Comparison of ENCODE assay signal across 16 mouse cellular contexts in the genomic region with DNA sequence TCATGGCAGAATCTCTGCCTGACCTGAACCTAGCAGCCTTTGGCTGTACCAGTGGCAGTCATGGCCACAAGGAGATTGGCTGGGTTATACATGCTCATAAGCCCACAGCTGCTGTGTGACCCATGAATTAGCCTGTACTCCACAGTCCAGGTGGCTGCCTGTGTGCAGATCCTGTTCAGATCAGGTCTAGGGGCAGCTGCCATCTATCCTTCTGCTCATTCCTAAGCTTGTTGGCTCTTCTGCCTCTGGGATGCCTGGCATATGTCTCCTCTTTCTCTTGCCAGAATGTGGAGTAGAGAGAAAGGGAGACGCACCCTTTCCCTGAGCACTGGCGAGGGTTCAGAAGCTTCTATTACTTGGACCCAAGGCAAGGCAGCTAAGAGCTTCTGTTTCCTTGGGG.
A peak's percentile ranks its signal among the peaks of the same experiment; 100 is the strongest.
DNase-seq lines count a peak whose midpoint lies in the region; ATAC-seq and TF ChIP-seq lines count a peak whose summit lies in the region.
"Had no signal": no experiment of that assay in that cellular context is flagged by ENCODE, and none has a peak within 500 bp of the region (broad histone marks: within the 10 kb centered on the region; RNA-seq: fewer than 3 reads in every experiment).

No protein-coding gene starts in this region.

- peak; percentile 38; the same call in 1 of the 2 replicates for ATAC-seq in forebrain, embryonic 13.5 days
- no peak for ATAC-seq in forebrain, embryonic 11.5 days (replicated peaks; ENCODE audit: low FRiP score)
- ATAC-seq: intestine, postnatal 0 days had no signal

- TF ChIP-seq CTCF in layer of hippocampus, adult 2 months (conservative IDR thresholded peaks at IDR 0.05), result no peak

- H3K4me3 ChIP-seq in forebrain, embryonic 13.5 days, result no peak overlapping the region
- H3K4me3 ChIP-seq in forebrain, embryonic 11.5 days (ENCODE audit: low read depth, low read length), result no peak overlapping the region
- no peak overlapping the region for H3K4me3 ChIP-seq in layer of hippocampus, adult 2 months
- H3K4me3 ChIP-seq: embryonic facial prominence, embryonic 15.5 days; limb, embryonic 15.5 days; midbrain, embryonic 12.5 days had no signal

- no peaks in the 10 kb centered on the region for H3K36me3 ChIP-seq in forebrain, embryonic 13.5 days (ENCODE audit: poor library complexity, severe bottlenecking)
- no peaks in the 10 kb centered on the region for H3K36me3 ChIP-seq in forebrain, embryonic 11.5 days (ENCODE audit: control insufficient read depth, insufficient read depth, low read length)
- H3K36me3 ChIP-seq: embryonic facial prominence, embryonic 15.5 days; limb, embryonic 15.5 days; midbrain, embryonic 12.5 days had no signal

- no peaks in the 10 kb centered on the region for H3K9me3 ChIP-seq in forebrain, embryonic 13.5 days (replicated peaks)
- H3K9me3 ChIP-seq in forebrain, embryonic 11.5 days (ENCODE audit: control insufficient read depth, low read length), result no peaks in the 10 kb centered on the region
- H3K9me3 ChIP-seq: embryonic facial prominence, embryonic 15.5 days; limb, embryonic 15.5 days; midbrain, embryonic 12.5 days had no signal

- H3K27ac ChIP-seq in forebrain, embryonic 13.5 days, result no peak overlapping the region
- H3K27ac ChIP-seq in forebrain, embryonic 11.5 days (ENCODE audit: low read depth, low read length), result no peak overlapping the region
- peak overlapping the region; percentile 77 for H3K27ac ChIP-seq in layer of hippocampus, adult 2 months
- H3K27ac ChIP-seq: embryonic facial prominence, embryonic 15.5 days; limb, embryonic 15.5 days; midbrain, embryonic 12.5 days had no signal

- 0 out of 2 replicates have a peak, but pooled peaks cover 2% of the 10 kb centered on the region for H3K4me1 ChIP-seq in forebrain, embryonic 13.5 days
- no peaks in the 10 kb centered on the region for H3K4me1 ChIP-seq in forebrain, embryonic 11.5 days (replicated peaks; ENCODE audit: control insufficient read depth, insufficient read depth, low read length)
- H3K4me1 ChIP-seq: embryonic facial prominence, embryonic 15.5 days; limb, embryonic 15.5 days had no signal

- no peaks in the 10 kb centered on the region for H3K27me3 ChIP-seq in forebrain, embryonic 13.5 days
- no peaks in the 10 kb centered on the region for H3K27me3 ChIP-seq in forebrain, embryonic 11.5 days (ENCODE audit: control insufficient read depth, insufficient read depth, low read length)
- H3K27me3 ChIP-seq: embryonic facial prominence, embryonic 15.5 days; limb, embryonic 15.5 days; midbrain, embryonic 12.5 days had no signal

- 82% methylated on average over 2 of the region's 2 CpGs for WGBS in forebrain, embryonic 13.5 days
- WGBS in forebrain, embryonic 11.5 days, result 92% methylated on average over 2 of the region's 2 CpGs

- H3K9ac ChIP-seq in forebrain, embryonic 13.5 days, result no peak overlapping the region
- H3K9ac ChIP-seq in forebrain, embryonic 11.5 days (ENCODE audit: low read length), result no peak overlapping the region
- H3K9ac ChIP-seq: embryonic facial prominence, embryonic 15.5 days; limb, embryonic 15.5 days; midbrain, embryonic 12.5 days had no signal

- no peak for DNase-seq in forebrain, embryonic 11.5 days (ENCODE audit: low spot score)
- no peak for DNase-seq in layer of hippocampus, adult 2 months (ENCODE audit: low spot score in 2 of 2)
- no peak for DNase-seq in layer of hippocampus, adult 9-10 months (ENCODE audit: low spot score)
- peak; percentile 76 for DNase-seq in cerebellum, adult 11-12 months
- peak; percentile 32 to 37 for DNase-seq in cerebellum, postnatal 36 days
- no peak for DNase-seq in adrenal gland, adult 8-10 months
- DNase-seq in gastrocnemius, postnatal 14 days, result no peak
- DNase-seq: kidney, postnatal 25 days; lung, adult 18-20 months; lung, postnatal 36 days; thymus, postnatal 4 days had no signal

- no peak overlapping the region for H3K4me2 ChIP-seq in forebrain, embryonic 13.5 days
- no peak overlapping the region for H3K4me2 ChIP-seq in forebrain, embryonic 11.5 days (ENCODE audit: low read depth, low read length, severe bottlenecking)
- H3K4me2 ChIP-seq: embryonic facial prominence, embryonic 15.5 days; limb, embryonic 15.5 days; midbrain, embryonic 12.5 days had no signal

- intact Hi-C loops in gastrocnemius, postnatal 14 days (cut with DNase I; ENCODE audit: low total_unique reads), result loop anchor here (2.0 kb wide), 1 partner anchor 39 kb away; no protein-coding TSS in a partner anchor

Comparison
In these comparisons a context has a peak if more than half of its experiments do, and no peak if none do; other contexts are left out.
1. DNase-seq: peak in cerebellum, adult 11-12 months (single experiment) and cerebellum, postnatal 36 days (2 of 2); none in forebrain, embryonic 11.5 days (single experiment), layer of hippocampus, adult 2 months (0 of 2), layer of hippocampus, adult 9-10 months (single experiment), adrenal gland, adult 8-10 months (single experiment) and gastrocnemius, postnatal 14 days (single experiment).